Mouse (Mus musculus) hindbrain, embryonic 16.5 days (tissue): Measurements from ENCODE around the gene Pygo2. TPM values are rescaled to one million over a fixed set of nuclear protein-coding genes. Genes with fewer than 3 reads are reported as not detected.
"Not testable (repeated sequence)": the region's sequence is repeated elsewhere in the genome, so short reads cannot be mapped to it uniquely, and the experiment has no call there.

ENCODE experiments used
- ATAC-seq: fragments of 200-750 bp; cut with Nextera tagmentation; 2 replicates; pipeline ENCODE4 v1.8.0; 2017; ENCODE audit warnings: moderate TSS enrichment, moderate library complexity
- H3K27ac ChIP-seq: fragments of 300-500 bp; sonication (generic); 2 replicates; pipeline ENCODE4 v1.5.1; 2014; ENCODE audit warnings: low read depth, mild to moderate bottlenecking, control low read depth, low read length, moderate library complexity
- H3K27me3 ChIP-seq: fragments of 300-500 bp; sonication (generic); replicated peaks from 2 replicates; pipeline ENCODE4 v1.6.1; 2014; ENCODE audit warnings: low read length; ENCODE audit not compliant: control insufficient read depth, insufficient read depth
- H3K36me3 ChIP-seq: fragments of 300-500 bp; sonication (generic); 2 replicates; pipeline ENCODE4 v1.6.1; 2014; ENCODE audit warnings: mild to moderate bottlenecking, low read length, moderate library complexity, mixed read lengths; ENCODE audit not compliant: control insufficient read depth, insufficient read depth
- H3K4me1 ChIP-seq: fragments of 300-500 bp; sonication (generic); 2 replicates; pipeline ENCODE4 v1.6.1; 2014; ENCODE audit warnings: low read depth, low read length; ENCODE audit not compliant: control insufficient read depth, insufficient read depth
- H3K4me2 ChIP-seq: fragments of 300-500 bp; sonication (generic); 2 replicates; pipeline ENCODE4 v1.6.1; 2014; ENCODE audit warnings: mild to moderate bottlenecking, low read length, control low read depth, moderate library complexity
- H3K4me3 ChIP-seq: fragments of 300-500 bp; sonication (generic); 2 replicates; pipeline ENCODE4 v1.5.1; 2014; ENCODE audit warnings: mild to moderate bottlenecking, low read length, control low read depth, moderate library complexity
- H3K9ac ChIP-seq: fragments of 300-500 bp; sonication (generic); 2 replicates; pipeline ENCODE4 v1.6.1; 2014; ENCODE audit warnings: low read depth, mild to moderate bottlenecking, control low read depth, low read length, moderate library complexity
- H3K9me3 ChIP-seq: fragments of 300-500 bp; sonication (generic); 2 replicates; pipeline ENCODE4 v1.6.1; 2014; ENCODE audit warnings: mild to moderate bottlenecking, low read length, moderate library complexity; ENCODE audit not compliant: control insufficient read depth
- WGBS: fragments of 180-500 bp; shearing (Covaris S2); extraction: QIAGEN DNeasy Blood & Tissue Kit; methylation state at CpG from one replicate; pipeline ENCODE4 v1.1.7; 2014; 5-methylcytosine and 5-hydroxymethylcytosine counted together
- polyA plus RNA-seq: library from polyadenylated mRNA; unstranded; fragments of >200 nt; fragmentation: Nextera tagmentation; extraction: Ambion mirVana; gene quantifications from 2 replicates; pipeline ENCODE4 v1.2.1, GENCODE M21; 2015

The Pygo2 gene
- polyA plus RNA-seq, 1 experiment from 2014 or later: 34.1 TPM

DNA sequence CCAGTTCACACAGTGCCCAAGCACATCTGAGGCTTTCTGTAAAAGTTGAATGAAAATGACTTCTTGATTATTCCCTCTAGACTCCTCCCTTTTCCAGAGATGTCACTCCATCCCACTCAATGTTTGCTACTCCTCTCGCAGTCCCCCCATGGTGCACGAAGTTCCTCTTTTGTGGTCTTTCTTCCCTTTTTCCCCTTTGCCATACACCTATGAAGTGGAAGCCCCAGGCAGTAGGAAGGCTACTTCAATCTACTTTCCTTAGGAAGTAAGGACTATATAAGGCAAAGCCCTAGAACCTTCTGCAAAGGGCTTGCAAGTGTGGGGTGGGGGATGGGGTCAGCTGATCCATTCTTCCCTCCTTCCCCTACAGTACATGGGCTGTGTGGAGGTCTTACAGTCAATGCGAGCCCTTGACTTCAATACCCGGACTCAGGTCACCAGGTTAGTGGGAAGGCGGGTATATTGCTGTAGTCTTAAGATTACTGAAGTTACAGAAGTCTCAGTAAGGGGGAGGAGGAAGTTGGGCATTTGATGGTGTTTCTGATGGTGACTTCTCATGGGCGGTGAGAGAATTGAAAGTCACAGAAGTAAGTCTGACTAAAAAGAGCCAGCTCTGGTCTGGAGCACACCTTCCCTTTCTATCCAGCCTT, 7.3 kb upstream of the Pygo2 start:
- 76% methylated on average over 6 of the region's 6 CpGs for WGBS
- H3K36me3 ChIP-seq: no peaks in the 10 kb centered on the region
- peak overlapping the region; percentile 36 for H3K4me3 ChIP-seq
- H3K4me1 ChIP-seq: peaks cover 18% of the 10 kb centered on the region
- ATAC-seq: no peak
- H3K9me3 ChIP-seq: no peaks in the 10 kb centered on the region
- peak overlapping the region; percentile 66 for H3K4me2 ChIP-seq
- no peaks in the 10 kb centered on the region for H3K27me3 ChIP-seq
- no peak overlapping the region for H3K9ac ChIP-seq
- no peak overlapping the region for H3K27ac ChIP-seq

DNA sequence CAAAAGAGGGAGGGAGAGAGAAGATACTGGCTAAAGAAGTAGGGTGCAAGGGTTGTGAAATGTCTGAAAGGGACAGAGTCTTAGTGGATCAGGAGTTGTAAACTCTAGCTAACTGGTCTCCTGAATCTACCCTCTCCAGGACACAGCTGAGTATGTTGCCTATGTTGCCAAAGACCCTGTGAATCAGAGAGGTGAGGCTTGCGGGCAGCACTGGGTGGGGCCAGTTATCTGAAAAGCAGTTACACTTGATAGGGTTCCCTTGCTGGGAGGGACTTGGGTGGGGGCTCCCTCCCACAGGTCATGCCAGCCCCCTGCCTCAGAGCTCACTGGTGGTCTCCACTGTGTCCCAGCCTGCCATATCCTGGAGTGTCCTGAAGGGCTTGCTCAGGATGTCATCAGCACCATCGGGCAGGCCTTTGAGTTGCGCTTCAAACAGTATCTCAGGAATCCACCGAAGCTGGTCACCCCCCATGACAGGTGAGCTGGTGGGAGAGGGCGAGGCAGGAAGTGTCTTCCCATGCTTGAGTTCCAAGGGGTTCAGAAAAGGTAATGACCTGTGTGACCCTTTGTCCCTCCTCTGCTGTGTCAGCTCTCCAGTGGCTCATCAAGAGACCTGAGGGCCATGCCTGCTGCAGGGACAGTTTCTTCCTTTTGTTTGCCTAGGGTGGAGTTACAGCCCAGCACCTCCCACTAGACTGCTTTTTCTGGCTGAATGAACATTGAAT, 5.4 kb upstream of the Pygo2 start:
- H3K4me3 ChIP-seq: no peak overlapping the region
- no peaks in the 10 kb centered on the region for H3K36me3 ChIP-seq
- H3K9ac ChIP-seq: no peak overlapping the region
- H3K4me2 ChIP-seq: no peak overlapping the region
- ATAC-seq: no peak
- H3K4me1 ChIP-seq: peaks cover 12% of the 10 kb centered on the region
- H3K27me3 ChIP-seq: no peaks in the 10 kb centered on the region
- no peaks in the 10 kb centered on the region for H3K9me3 ChIP-seq
- 98% methylated on average over 5 of the region's 5 CpGs for WGBS
- no peak overlapping the region for H3K27ac ChIP-seq

DNA sequence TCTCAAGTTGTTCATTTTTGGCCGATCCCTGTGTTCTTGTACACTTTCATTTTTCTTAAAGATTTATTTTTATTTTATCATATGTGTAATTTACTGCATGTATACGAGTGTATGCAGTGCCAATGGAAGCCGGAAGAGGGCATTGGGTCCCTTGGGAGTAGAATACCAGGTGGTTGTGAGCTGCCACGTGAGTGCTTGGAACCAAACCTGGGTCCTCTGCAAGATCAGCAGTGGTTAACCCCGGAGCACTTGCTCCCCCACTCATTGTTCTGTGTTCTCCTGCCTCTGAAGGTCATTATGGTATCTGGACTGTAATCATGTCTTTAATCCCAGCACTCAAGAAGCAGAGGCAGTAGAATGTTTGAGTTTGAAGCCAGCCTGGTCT, 4.9 kb upstream of the Pygo2 start:
- Histone ChIP-seq H3K27me3 (no peaks in the 10 kb centered on the region), H3K9me3 (no peaks in the 10 kb centered on the region), H3K4me3 (no peak overlapping the region), H3K36me3 (no peaks in the 10 kb centered on the region), H3K27ac (no peak overlapping the region), H3K9ac (no peak overlapping the region), H3K4me1 (peaks cover 7% of the 10 kb centered on the region), H3K4me2 (no peak overlapping the region)
- ATAC-seq: no peak
- WGBS: 85% methylated on average over 5 of the region's 5 CpGs

DNA sequence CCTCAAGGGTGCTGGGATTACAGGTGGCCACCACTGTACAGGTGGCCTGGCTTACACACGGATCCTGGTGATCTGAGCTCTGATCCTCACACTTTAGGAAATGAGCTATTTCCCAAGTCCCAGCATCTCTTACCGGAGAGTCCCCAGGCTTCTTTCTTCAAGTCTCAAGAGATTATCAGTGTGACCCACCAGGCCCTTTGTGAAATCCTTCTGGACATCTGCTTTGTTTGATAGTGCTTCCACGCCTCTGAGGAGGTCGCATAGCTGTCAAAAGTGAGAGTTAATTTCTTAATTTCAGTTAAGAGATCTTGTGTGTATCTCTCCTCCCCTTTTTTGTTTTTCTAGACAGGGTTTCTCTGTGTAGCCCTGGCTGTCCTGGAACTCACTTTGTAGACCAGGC, 4.1 kb upstream of the Pygo2 start:
- Histone ChIP-seq H3K27me3 (no peaks in the 10 kb centered on the region), H3K36me3 (no peaks in the 10 kb centered on the region), H3K4me1 (peaks cover 7% of the 10 kb centered on the region), H3K9me3 (no peaks in the 10 kb centered on the region), H3K27ac (no peak overlapping the region), H3K4me2 (no peak overlapping the region), H3K4me3 (no peak overlapping the region), H3K9ac (no peak overlapping the region)
- ATAC-seq: no peak
- WGBS: 93% methylated on average over 4 of the region's 4 CpGs

DNA sequence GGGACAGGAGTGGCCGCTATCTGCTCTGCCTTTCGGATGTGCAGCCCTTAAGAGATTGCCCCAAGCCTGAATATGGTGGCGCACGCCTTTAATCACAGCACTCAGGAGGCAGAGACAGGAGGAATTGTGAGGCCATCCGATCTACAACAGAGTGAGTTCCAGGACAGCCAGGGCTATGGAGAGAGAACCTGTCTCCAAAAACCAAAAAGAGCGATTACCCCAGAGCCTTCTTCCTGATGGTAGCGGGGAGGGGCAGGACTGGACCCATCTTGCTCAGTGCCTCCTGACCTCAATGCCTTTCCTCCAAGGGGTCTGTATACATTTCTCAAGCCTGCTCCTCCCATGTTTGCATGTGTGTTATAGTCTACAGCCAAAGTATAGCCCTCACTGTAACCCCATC, 993 bp upstream of the Pygo2 start:
- not testable (repeated sequence) for H3K9me3 ChIP-seq, H3K4me3 ChIP-seq, ATAC-seq, H3K4me2 ChIP-seq, H3K9ac ChIP-seq, H3K36me3 ChIP-seq, H3K27ac ChIP-seq, H3K27me3 ChIP-seq
- peaks cover 14% of the 10 kb centered on the region for H3K4me1 ChIP-seq
- 95% methylated on average over 6 of the region's 7 CpGs for WGBS

DNA sequence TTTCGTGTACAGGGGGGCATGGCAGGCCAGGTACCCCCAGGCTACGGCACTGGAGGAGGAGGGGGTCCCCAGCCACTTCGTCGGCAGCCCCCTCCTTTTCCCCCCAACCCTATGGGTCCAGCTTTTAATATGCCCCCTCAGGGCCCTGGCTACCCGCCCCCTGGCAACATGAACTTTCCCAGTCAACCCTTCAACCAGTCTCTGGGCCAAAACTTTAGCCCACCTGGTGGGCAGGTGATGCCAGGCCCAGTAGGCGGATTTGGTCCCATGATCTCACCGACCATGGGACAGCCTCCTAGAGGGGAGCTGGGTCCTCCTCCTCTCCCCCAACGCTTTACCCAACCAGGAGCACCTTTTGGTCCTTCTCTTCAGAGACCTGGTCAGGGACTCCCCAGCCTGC, 2.6 kb downstream of the Pygo2 start:
- WGBS: 94% methylated on average over 8 of the region's 8 CpGs
- H3K4me1 ChIP-seq: peaks cover 14% of the 10 kb centered on the region
- H3K27ac ChIP-seq: no peak overlapping the region
- no peaks in the 10 kb centered on the region for H3K9me3 ChIP-seq
- no peak overlapping the region for H3K4me2 ChIP-seq
- no peak overlapping the region for H3K9ac ChIP-seq
- H3K4me3 ChIP-seq: no peak overlapping the region
- ATAC-seq: no peak
- no peaks in the 10 kb centered on the region for H3K27me3 ChIP-seq
- H3K36me3 ChIP-seq: peaks cover 12% of the 10 kb centered on the region

DNA sequence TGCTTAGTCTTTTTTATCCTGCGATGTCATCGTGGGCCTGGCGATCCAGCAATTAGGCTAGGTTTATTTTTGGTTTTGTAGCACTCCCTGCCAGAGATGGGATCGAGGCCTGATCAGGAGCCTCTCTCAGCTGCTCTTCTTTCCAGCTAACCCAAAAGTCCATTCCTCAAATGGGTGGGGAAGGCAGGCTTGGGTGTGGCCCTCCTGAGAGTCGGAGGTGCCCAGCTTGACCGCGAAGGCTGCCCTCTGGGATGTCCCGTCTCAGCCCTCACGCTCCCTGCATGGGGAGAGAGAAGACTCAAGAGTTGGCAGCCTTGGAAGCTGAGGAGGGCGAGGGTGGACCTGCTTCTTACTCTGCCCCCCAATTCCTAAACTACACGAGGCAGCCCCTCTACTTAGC, 4.5 kb downstream of the Pygo2 start:
- no peak for ATAC-seq
- Histone ChIP-seq H3K27me3 (no peaks in the 10 kb centered on the region), H3K4me1 (peaks cover 14% of the 10 kb centered on the region), H3K4me3 (no peak overlapping the region), H3K4me2 (no peak overlapping the region), H3K36me3 (peaks cover 12% of the 10 kb centered on the region), H3K9ac (no peak overlapping the region), H3K9me3 (no peaks in the 10 kb centered on the region), H3K27ac (no peak overlapping the region)
- whole genome bisulfite sequencing: 81% methylated on average over 11 of the region's 11 CpGs

DNA sequence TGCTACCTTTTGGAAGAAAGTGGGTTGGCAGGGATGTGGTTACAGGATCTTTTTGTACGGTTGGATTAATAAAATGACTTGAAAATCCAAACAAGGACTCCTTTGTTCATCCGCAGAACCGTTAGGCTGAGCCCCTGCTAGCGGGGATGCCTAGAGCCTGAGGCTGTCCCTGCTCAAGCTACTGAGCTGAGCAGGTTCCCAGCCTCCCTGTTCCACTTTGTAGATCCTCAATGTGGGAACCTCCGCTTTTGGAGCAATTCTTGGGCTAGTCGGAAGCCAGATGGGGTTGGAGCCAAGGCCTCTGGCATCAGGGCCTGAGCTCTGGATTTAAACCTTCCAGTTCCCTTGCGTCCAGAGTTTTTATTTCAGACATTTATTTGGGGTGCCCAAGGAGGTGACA, 5.0 kb downstream of the Pygo2 start:
- no peak overlapping the region for H3K4me3 ChIP-seq
- 72% methylated on average over 7 of the region's 7 CpGs for WGBS
- H3K9ac ChIP-seq: no peak overlapping the region
- H3K9me3 ChIP-seq: no peaks in the 10 kb centered on the region
- ATAC-seq: no peak
- peaks cover 14% of the 10 kb centered on the region for H3K4me1 ChIP-seq
- H3K4me2 ChIP-seq: no peak overlapping the region
- peaks cover 12% of the 10 kb centered on the region for H3K36me3 ChIP-seq
- no peak overlapping the region for H3K27ac ChIP-seq
- H3K27me3 ChIP-seq: no peaks in the 10 kb centered on the region

DNA sequence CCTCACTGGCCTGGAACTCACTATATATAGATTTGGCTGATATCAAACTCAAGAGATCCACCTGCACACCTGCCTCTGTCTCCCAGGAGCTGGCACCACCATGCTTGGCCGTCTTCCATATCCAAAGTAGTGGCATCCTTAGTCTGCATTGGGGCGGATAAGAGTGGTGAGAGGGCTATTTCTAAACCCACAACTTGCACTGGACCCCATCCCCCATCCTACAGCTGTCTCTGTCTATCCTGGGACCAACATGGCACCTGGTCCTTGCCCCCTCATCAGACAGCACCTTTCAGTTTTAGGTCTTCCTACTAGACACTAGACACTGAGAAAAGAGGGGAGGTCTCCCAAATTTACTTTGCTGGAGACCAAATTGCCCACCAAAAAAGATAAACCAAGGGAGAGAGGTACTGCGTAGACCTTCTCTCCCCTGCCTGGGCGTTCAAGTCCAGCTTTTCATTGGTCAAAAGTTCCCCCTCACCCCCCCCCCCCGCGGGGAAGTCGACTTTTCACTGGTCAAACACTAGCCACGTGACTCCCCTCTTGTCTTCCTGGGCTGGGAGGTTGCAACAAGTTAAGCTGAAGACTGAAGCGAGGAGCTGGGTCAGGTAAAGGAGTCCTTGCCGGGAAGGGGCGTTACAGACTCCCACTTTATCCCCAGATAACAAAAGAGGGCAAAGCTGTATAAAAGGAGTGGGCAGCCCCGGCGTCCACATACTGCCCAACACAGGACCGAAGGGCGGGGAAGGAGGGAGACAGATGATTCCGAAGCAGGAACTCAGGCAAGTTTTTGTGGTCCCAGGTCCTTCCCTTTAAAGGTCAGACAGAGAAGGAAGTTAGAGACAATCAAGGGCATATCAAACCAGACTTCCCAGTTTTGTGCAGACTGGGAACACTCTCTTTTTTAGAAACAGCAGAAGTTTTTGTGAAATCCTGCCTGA, 6.4 kb downstream of the Pygo2 start, which contains the start of gene Pbxip1:
Gene Pbxip1, plus strand, starts transcription at position 531 of the 938 bp plus-strand sequence.
- peak; percentile 58 for ATAC-seq
- Histone ChIP-seq H3K36me3 (peaks cover 12% of the 10 kb centered on the region), H3K27me3 (no peaks in the 10 kb centered on the region), H3K27ac (no peak within 1 kb of the TSS), H3K4me2 (peak within 1 kb of the TSS; percentile 50), H3K9ac (peak within 1 kb of the TSS; percentile 39), H3K9me3 (no peaks in the 10 kb centered on the region), H3K4me3 (peak within 1 kb of the TSS; percentile 39), H3K4me1 (peaks cover 7% of the 10 kb centered on the region)
- WGBS: 4% methylated on average over 16 of the region's 16 CpGs
